Mouse (Mus musculus): Measurements from ENCODE around the gene Tnfrsf18.

The Tnfrsf18 gene

GRCm38 (mm10) chr4:156033476-156034119 lies 7.6 kb downstream of the Tnfrsf18 start:
- DNase-seq: no peak

GRCm38 (mm10) chr4:156034301-156034700 lies 8.3 kb downstream of the Tnfrsf18 start:
- no peak for DNase-seq

- DNase-seq: no peak
Observed at GRCm38 (mm10) chr4:156034901-156035300, 8.9 kb downstream of the Tnfrsf18 start.

- no peak for DNase-seq
Observed at GRCm38 (mm10) chr4:156044754-156045153, 18.8 kb downstream of the Tnfrsf18 start.

GRCm38 (mm10) chr4:156049779-156050178 lies 23.8 kb downstream of the Tnfrsf18 start:
- no peak for DNase-seq

- DNase-seq: no peak
Observed at GRCm38 (mm10) chr4:156050391-156050980, 24.5 kb downstream of the Tnfrsf18 start.

- DNase-seq: no peak
Observed at GRCm38 (mm10) chr4:156053113-156053512, 27.1 kb downstream of the Tnfrsf18 start.

- DNase-seq: no peak
Observed at GRCm38 (mm10) chr4:156054130-156054529, 28.2 kb downstream of the Tnfrsf18 start.

- no peak for DNase-seq
Observed at GRCm38 (mm10) chr4:156054606-156055005, 28.6 kb downstream of the Tnfrsf18 start.

- DNase-seq: no peak
Observed at GRCm38 (mm10) chr4:156055173-156055572, 29.2 kb downstream of the Tnfrsf18 start.

- no peak for DNase-seq
Observed at GRCm38 (mm10) chr4:156057702-156058101, 31.7 kb downstream of the Tnfrsf18 start.

GRCm38 (mm10) chr4:156058826-156059225 lies 32.9 kb downstream of the Tnfrsf18 start:
- DNase-seq: no peak

- no peak for DNase-seq
Observed at GRCm38 (mm10) chr4:156059261-156059660, 33.3 kb downstream of the Tnfrsf18 start, which contains the start of gene Ttll10. TSS of gene Ttll10 (minus strand) at chr4:156059414.

- DNase-seq: no peak
Observed at GRCm38 (mm10) chr4:156059713-156060112, 33.7 kb downstream of the Tnfrsf18 start.

GRCm38 (mm10) chr4:156063861-156064509 lies 38.0 kb downstream of the Tnfrsf18 start:
- no peak for DNase-seq

- no peak for DNase-seq
Observed at GRCm38 (mm10) chr4:156064510-156064897, 38.5 kb downstream of the Tnfrsf18 start.

- no peak for DNase-seq
Observed at GRCm38 (mm10) chr4:156065156-156065894, 39.4 kb downstream of the Tnfrsf18 start.

- no peak for DNase-seq
Observed at GRCm38 (mm10) chr4:156067256-156067949, 41.4 kb downstream of the Tnfrsf18 start.

- DNase-seq: no peak
Observed at GRCm38 (mm10) chr4:156069701-156070100, 43.7 kb downstream of the Tnfrsf18 start.

GRCm38 (mm10) chr4:156070276-156070675 lies 44.3 kb downstream of the Tnfrsf18 start:
- DNase-seq: no peak

- DNase-seq: no peak
Observed at GRCm38 (mm10) chr4:156070716-156071115, 44.8 kb downstream of the Tnfrsf18 start.

- DNase-seq: no peak
Observed at GRCm38 (mm10) chr4:156076911-156077382, 51.0 kb downstream of the Tnfrsf18 start.
